Mouse (Mus musculus): ENCODE measurements around the gene Arl4a. TPM values are rescaled to one million over a fixed set of nuclear protein-coding genes. Genes with fewer than 3 reads are reported as not detected.

The Arl4a gene
- total and polyA plus RNA-seq, 3 experiments, result 24.3 to 25.4 (median 24.6) TPM

- no peak overlapping the region for H3K4me2 ChIP-seq (ENCODE audit: insufficient read depth, low read depth, poor library complexity, severe bottlenecking)
- DNase-seq (ENCODE audit: extremely low read depth), result no peak
- H3K4me1 ChIP-seq (ENCODE audit: control insufficient read depth in 1 of 2, insufficient read depth in 2 of 2), result no peaks in the 10 kb centered on the region
- dilution Hi-C loops (cut with MboI; ENCODE audit: extremely low pct_ligation_motif_present, extremely low pct_unique_long_range_greater_than_20kb, low sequenced_read_pairs) (no loop called here), in situ Hi-C loops (cut with MboI; ENCODE audit: low pct_ligation_motif_present, low pct_unique_long_range_greater_than_20kb, low sequenced_read_pairs) (no loop called here)
- H3K9me3 ChIP-seq (replicated peaks; ENCODE audit: low read length), result no peaks in the 10 kb centered on the region
- H3K4me3 ChIP-seq (replicated peaks in 1 of 3; ENCODE audit: low read depth in 2 of 3, low read length in 2 of 3, poor library complexity in 1 of 3), result no peak overlapping the region
- TF ChIP-seq NELFE (IDR thresholded peaks at IDR 0.05; ENCODE audit: low read depth, low read length) (no peak), TBP (conservative IDR thresholded peaks at IDR 0.05; ENCODE audit: low read depth, low read length) (no peak), NRF1 (IDR thresholded peaks at IDR 0.05; ENCODE audit: low read depth, low read length) (no peak), MEF2A (IDR thresholded peaks at IDR 0.05; ENCODE audit: borderline replicate concordance, low read depth, low read length) (no peak), RCOR1 (conservative IDR thresholded peaks at IDR 0.05; ENCODE audit: low read depth, low read length) (no peak), USF2 (conservative IDR thresholded peaks at IDR 0.05; ENCODE audit: low read depth, low read length) (no peak), ZC3H11A (IDR thresholded peaks at IDR 0.05; ENCODE audit: low read depth, low read length) (no peak)
- no peaks in the 10 kb centered on the region for H3K27me3 ChIP-seq (replicated peaks)
- no peaks in the 10 kb centered on the region for H3K79me2 ChIP-seq (replicated peaks; ENCODE audit: control insufficient read depth, extremely low read depth, insufficient read depth, poor library complexity, severe bottlenecking)
- no peaks in the 10 kb centered on the region for H3K36me3 ChIP-seq (replicated peaks in 1 of 2; ENCODE audit: control insufficient read depth in 1 of 2, insufficient read depth in 1 of 2, low read length in 1 of 2)
- H3K9ac ChIP-seq (ENCODE audit: insufficient read depth, low read depth), result no peak overlapping the region
- H3K27ac ChIP-seq (ENCODE audit: insufficient read depth, low read depth), result no peak overlapping the region
These were observed 13.9 kb downstream of the Arl4a start for GRCm38 (mm10) chr12:40023918-40024317.

GRCm38 (mm10) chr12:40023014-40023642 is 14.7 kb downstream of the Arl4a start:
- in situ Hi-C loops (cut with MboI; ENCODE audit: low pct_ligation_motif_present, low pct_unique_long_range_greater_than_20kb, low sequenced_read_pairs) (no loop called here), dilution Hi-C loops (cut with MboI; ENCODE audit: extremely low pct_ligation_motif_present, extremely low pct_unique_long_range_greater_than_20kb, low sequenced_read_pairs) (no loop called here)
- H3K4me2 ChIP-seq (ENCODE audit: insufficient read depth, low read depth, poor library complexity, severe bottlenecking), result no peak overlapping the region
- no peak overlapping the region for H3K4me3 ChIP-seq (replicated peaks in 1 of 3; ENCODE audit: low read depth in 2 of 3, low read length in 2 of 3, poor library complexity in 1 of 3)
- no peaks in the 10 kb centered on the region for H3K36me3 ChIP-seq (replicated peaks in 1 of 2; ENCODE audit: control insufficient read depth in 1 of 2, insufficient read depth in 1 of 2, low read length in 1 of 2)
- no peak for DNase-seq (ENCODE audit: extremely low read depth)
- H3K4me1 ChIP-seq (ENCODE audit: control insufficient read depth in 1 of 2, insufficient read depth in 2 of 2), result peaks cover 0 to under 1% of the 10 kb centered on the region in 2 experiments; a peak in 1 of 4 replicates
- TF ChIP-seq MAX (IDR thresholded peaks at IDR 0.05; ENCODE audit: low read length), result no peak
- TF ChIP-seq PAX5 (IDR thresholded peaks at IDR 0.05; ENCODE audit: low read length), result no peak
- TF ChIP-seq ZNF384 (IDR thresholded peaks at IDR 0.05; ENCODE audit: low read depth, low read length), result no peak
- no peak for TF ChIP-seq TBP (conservative IDR thresholded peaks at IDR 0.05; ENCODE audit: low read depth, low read length)
- no peak for TF ChIP-seq RCOR1 (conservative IDR thresholded peaks at IDR 0.05; ENCODE audit: low read depth, low read length)
- TF ChIP-seq RAD21 (IDR thresholded peaks at IDR 0.05; ENCODE audit: low read depth, low read length), result no peak
- TF ChIP-seq E2F4 (IDR thresholded peaks at IDR 0.05; ENCODE audit: insufficient replicate concordance, low read depth, low read length), result no peak
- no peak for TF ChIP-seq CHD1 (IDR thresholded peaks at IDR 0.05; ENCODE audit: low read depth, low read length)
- no peak for TF ChIP-seq ZMIZ1 (IDR thresholded peaks at IDR 0.05; ENCODE audit: low read depth, low read length)
- no peak for TF ChIP-seq JUND (conservative IDR thresholded peaks at IDR 0.05; ENCODE audit: low read depth, low read length)
- TF ChIP-seq ETS1 (conservative IDR thresholded peaks at IDR 0.05; ENCODE audit: low read depth, low read length), result no peak
- no peak for TF ChIP-seq USF2 (conservative IDR thresholded peaks at IDR 0.05; ENCODE audit: low read depth, low read length)
- no peaks in the 10 kb centered on the region for H3K9me3 ChIP-seq (replicated peaks; ENCODE audit: low read length)
- no peak overlapping the region for H3K27ac ChIP-seq (ENCODE audit: insufficient read depth, low read depth)
- H3K27me3 ChIP-seq (replicated peaks), result no peaks in the 10 kb centered on the region
- H3K79me2 ChIP-seq (replicated peaks; ENCODE audit: control insufficient read depth, extremely low read depth, insufficient read depth, poor library complexity, severe bottlenecking), result no peaks in the 10 kb centered on the region
- H3K9ac ChIP-seq (ENCODE audit: insufficient read depth, low read depth), result no peak overlapping the region

All from CH12.LX (cell line).